Mouse (Mus musculus): ENCODE data around the gene Hoxa2.

DNA sequence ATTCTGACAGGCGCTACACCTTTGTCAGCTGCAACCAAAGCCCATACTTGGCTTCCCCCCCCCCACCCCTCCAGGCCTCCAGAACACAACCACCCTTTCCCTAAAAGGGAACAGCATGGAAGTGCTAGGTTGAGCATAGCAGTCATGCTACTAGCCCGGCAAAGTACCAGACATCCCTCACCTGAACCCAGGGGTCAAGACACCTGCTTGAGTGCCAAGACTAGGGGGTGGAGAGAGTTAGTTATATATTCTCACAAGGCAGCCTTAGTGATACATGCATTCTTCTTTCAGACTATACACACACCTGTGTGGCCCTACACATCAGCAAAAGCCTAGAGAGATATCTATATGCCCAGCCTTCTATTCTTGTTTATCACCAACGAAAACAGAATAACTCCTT, 21.2 kb upstream of the Hoxa2 start:
- no peak for TF ChIP-seq CTCF (IDR thresholded peaks at IDR 0.05)
- TF ChIP-seq POLR2A (IDR thresholded peaks at IDR 0.05; ENCODE audit: insufficient read depth, low read depth, low read length) = no peak

Measured in heart, adult 2 months (tissue).